Mouse (Mus musculus) forebrain, postnatal 0 days (tissue): ENCODE results near the gene Gm21974. TPM values are rescaled to one million over a fixed set of nuclear protein-coding genes. Genes with fewer than 3 reads are reported as not detected.

Experiments
- ATAC-seq: fragments of 200-750 bp; cut with Nextera tagmentation; 2 replicates; pipeline ENCODE4 v1.8.0; 2017; ENCODE audit warnings: mild to moderate bottlenecking, moderate library complexity
- DNase-seq: peaks from one replicate; pipeline ENCODE4 v3.0.0-alpha.2; 2015
- H3K27ac ChIP-seq: fragments of 300-500 bp; sonication (generic); 2 replicates; pipeline ENCODE4 v1.5.1; 2014; ENCODE audit warnings: low read depth, mild to moderate bottlenecking, antibody characterized with exemption, low read length, moderate library complexity, mixed read lengths
- H3K27me3 ChIP-seq: fragments of 300-500 bp; sonication (generic); 2 replicates; pipeline ENCODE4 v1.6.1; 2014; ENCODE audit warnings: mild to moderate bottlenecking, low read length, mixed read lengths; ENCODE audit not compliant: insufficient read depth
- H3K36me3 ChIP-seq: fragments of 300-500 bp; sonication (generic); 2 replicates; pipeline ENCODE4 v1.6.1; 2014; ENCODE audit warnings: mild to moderate bottlenecking, moderate library complexity; ENCODE audit not compliant: insufficient read depth
- H3K4me1 ChIP-seq: fragments of 300-500 bp; sonication (generic); 2 replicates; pipeline ENCODE4 v1.6.1; 2014; ENCODE audit warnings: antibody characterized with exemption; ENCODE audit not compliant: insufficient read depth
- H3K4me2 ChIP-seq: fragments of 300-500 bp; sonication (generic); 2 replicates; pipeline ENCODE4 v1.6.1; 2014; ENCODE audit warnings: low read depth, mild to moderate bottlenecking, moderate library complexity
- H3K4me3 ChIP-seq: fragments of 300-500 bp; sonication (generic); 2 replicates; pipeline ENCODE4 v1.5.1; 2014; ENCODE audit warnings: low read depth, low read length, mixed read lengths
- H3K9ac ChIP-seq: fragments of 300-500 bp; sonication (generic); 2 replicates; pipeline ENCODE4 v1.6.1; 2014; ENCODE audit warnings: mild to moderate bottlenecking
- H3K9me3 ChIP-seq: fragments of 300-500 bp; sonication (generic); 2 replicates; pipeline ENCODE4 v1.6.1; 2016; ENCODE audit warnings: low read length
- CTCF ChIP-seq: sonication (generic); IDR thresholded peaks from 2 replicates; pipeline ENCODE4 v1.5.1; 2016; ENCODE audit warnings: antibody characterized with exemption, control low read depth, low read depth
- WGBS: fragments of 180-500 bp; shearing (Covaris S2); extraction: QIAGEN DNeasy Blood & Tissue Kit; methylation state at CpG from one replicate; pipeline ENCODE4 v1.1.7; 2014; 5-methylcytosine and 5-hydroxymethylcytosine counted together
- polyA plus RNA-seq: library from polyadenylated mRNA; unstranded; fragments of >200 nt; fragmentation: Nextera tagmentation; extraction: Ambion mirVana; gene quantifications from 2 replicates; pipeline ENCODE4 v1.2.1, GENCODE M21; 2015
- total RNA-seq: library from RNA; depleted of rRNA; stranded (reverse); fragments of >200 nt; gene quantifications from 2 replicates; pipeline ENCODE4 v1.2.3, GENCODE M21; 2014

The Gm21974 gene
- total and polyA plus RNA-seq, 2 experiments from 2014 or later, result not detected

GRCm38 (mm10) chr7:127879301-127879700, 16.0 kb downstream of the Gm21974 start:
- Histone ChIP-seq H3K27ac (no peak overlapping the region), H3K4me3 (no peak overlapping the region), H3K9me3 (no peaks in the 10 kb centered on the region), H3K4me1 (peaks cover 3% of the 10 kb centered on the region), H3K4me2 (no peak overlapping the region), H3K9ac (no peak overlapping the region), H3K36me3 (peaks cover 61% of the 10 kb centered on the region), H3K27me3 (no peaks in the 10 kb centered on the region)
- TF ChIP-seq CTCF, result no peak
- ATAC-seq (no peak), DNase-seq (no peak)
- WGBS, result 98% methylated on average over 9 of the region's 9 CpGs

- DNase-seq (peak; percentile 96), ATAC-seq (peak; percentile 65)
- Histone ChIP-seq H3K36me3 (peaks cover 35% of the 10 kb centered on the region), H3K9ac (peak within 1 kb of the TSS; percentile 97), H3K27me3 (no peaks in the 10 kb centered on the region), H3K4me3 (peak within 1 kb of the TSS; percentile 98), H3K4me2 (peak within 1 kb of the TSS; percentile 66), H3K9me3 (no peaks in the 10 kb centered on the region), H3K4me1 (peaks cover 12% of the 10 kb centered on the region), H3K27ac (peak within 1 kb of the TSS; percentile 99)
- no peak for TF ChIP-seq CTCF
- WGBS, result 1% methylated on average over 60 of the region's 60 CpGs
Observed at GRCm38 (mm10) chr7:127876467-127877348, 18.5 kb downstream of the Gm21974 start, which contains the start of gene Zfp668. TSS of gene Zfp668 (minus strand) at chr7:127876828.

- Histone ChIP-seq H3K4me2 (peak within 1 kb of the TSS; percentile 66), H3K9ac (peak within 1 kb of the TSS; percentile 97), H3K4me1 (peaks cover 12% of the 10 kb centered on the region), H3K4me3 (peak within 1 kb of the TSS; percentile 98), H3K36me3 (peaks cover 28% of the 10 kb centered on the region), H3K9me3 (no peaks in the 10 kb centered on the region), H3K27ac (peak within 1 kb of the TSS; percentile 99), H3K27me3 (no peaks in the 10 kb centered on the region)
- no peak for TF ChIP-seq CTCF
- ATAC-seq (peak; percentile 89), DNase-seq (peak; percentile 93)
- 4% methylated on average over 40 of the region's 41 CpGs for WGBS
Observed at GRCm38 (mm10) chr7:127876041-127876466, 19.2 kb downstream of the Gm21974 start, which contains the start of gene Zfp646. TSS of gene Zfp646 (plus strand) at chr7:127876221.

GRCm38 (mm10) chr7:127875627-127876001, 19.6 kb downstream of the Gm21974 start:
- peak overlapping the region; percentile 66 for H3K4me2 ChIP-seq
- H3K4me3 ChIP-seq, result peak overlapping the region; percentile 98
- no peaks in the 10 kb centered on the region for H3K9me3 ChIP-seq
- peaks cover 25% of the 10 kb centered on the region for H3K36me3 ChIP-seq
- WGBS, result 5% methylated on average over 40 of the region's 43 CpGs
- DNase-seq (peak; percentile 97), ATAC-seq (peak; percentile 94)
- TF ChIP-seq CTCF, result no peak
- peak overlapping the region; percentile 97 for H3K9ac ChIP-seq
- peak overlapping the region; percentile 99 for H3K27ac ChIP-seq
- peaks cover 12% of the 10 kb centered on the region for H3K4me1 ChIP-seq
- H3K27me3 ChIP-seq, result no peaks in the 10 kb centered on the region

GRCm38 (mm10) chr7:127874812-127875626, 20.2 kb downstream of the Gm21974 start:
- ATAC-seq (peak; percentile 21), DNase-seq (no peak)
- H3K36me3 ChIP-seq, result peaks cover 21% of the 10 kb centered on the region
- H3K9ac ChIP-seq, result peak overlapping the region; percentile 97
- H3K9me3 ChIP-seq, result no peaks in the 10 kb centered on the region
- H3K4me3 ChIP-seq, result peak overlapping the region; percentile 98
- peak overlapping the region; percentile 66 for H3K4me2 ChIP-seq
- TF ChIP-seq CTCF, result no peak
- H3K27ac ChIP-seq, result peak overlapping the region; percentile 99
- peaks cover 12% of the 10 kb centered on the region for H3K4me1 ChIP-seq
- 5% methylated on average over 20 of the region's 20 CpGs for WGBS
- H3K27me3 ChIP-seq, result no peaks in the 10 kb centered on the region

- Histone ChIP-seq H3K4me2 (no peak overlapping the region), H3K27ac (no peak overlapping the region), H3K4me3 (no peak overlapping the region), H3K9me3 (no peaks in the 10 kb centered on the region), H3K27me3 (no peaks in the 10 kb centered on the region), H3K4me1 (peaks cover 12% of the 10 kb centered on the region), H3K36me3 (peaks cover 31% of the 10 kb centered on the region), H3K9ac (no peak overlapping the region)
- WGBS, result 82% methylated on average over 5 of the region's 5 CpGs
- DNase-seq (no peak), ATAC-seq (no peak)
- peak; percentile 50 for TF ChIP-seq CTCF
Observed at GRCm38 (mm10) chr7:127870136-127870821, 25.0 kb downstream of the Gm21974 start.
